Mouse (Mus musculus): ENCODE measurements around the gene AC141477.1.

AC141477.1 gene

GRCm38 (mm10) chr10:76440281-76440680 is at the start of gene AC141477.1:
AC141477.1 (minus strand) TSS chr10:76440444.
- DNase-seq (ENCODE audit: low spot score), result no peak

GRCm38 (mm10) chr10:76489205-76489604 is 49.0 kb upstream of the AC141477.1 start:
- no peak for DNase-seq (ENCODE audit: low spot score)

- DNase-seq (ENCODE audit: low spot score), result no peak
These were observed 48.0 kb upstream of the AC141477.1 start for GRCm38 (mm10) chr10:76488265-76488664.

- no peak for DNase-seq (ENCODE audit: low spot score)
These were observed 46.1 kb upstream of the AC141477.1 start for GRCm38 (mm10) chr10:76486302-76486701.

- no peak for DNase-seq (ENCODE audit: low spot score)
These were observed 41.2 kb upstream of the AC141477.1 start for GRCm38 (mm10) chr10:76481480-76481879.

- no peak for DNase-seq (ENCODE audit: low spot score)
These were observed 40.6 kb upstream of the AC141477.1 start for GRCm38 (mm10) chr10:76480851-76481250.

- no peak for DNase-seq (ENCODE audit: low spot score)
These were observed 33.5 kb upstream of the AC141477.1 start for GRCm38 (mm10) chr10:76473759-76474158.

GRCm38 (mm10) chr10:76468203-76469162 is 28.2 kb upstream of the AC141477.1 start, which contains the start of the genes Mcm3ap and Ybey:
Mcm3ap (plus strand) TSS chr10:76468927.
Ybey (minus strand) TSS chr10:76469114.
- peak; percentile 90 for DNase-seq (ENCODE audit: low spot score)

- no peak for DNase-seq (ENCODE audit: low spot score)
These were observed 22.5 kb upstream of the AC141477.1 start for GRCm38 (mm10) chr10:76462721-76463120.

- peak; percentile 62 for DNase-seq (ENCODE audit: low spot score)
These were observed 22.1 kb upstream of the AC141477.1 start for GRCm38 (mm10) chr10:76462312-76462711.

- DNase-seq (ENCODE audit: low spot score), result no peak
These were observed 21.0 kb upstream of the AC141477.1 start for GRCm38 (mm10) chr10:76461255-76461654.

- DNase-seq (ENCODE audit: low spot score), result no peak
These were observed 15.0 kb upstream of the AC141477.1 start for GRCm38 (mm10) chr10:76455289-76455688.

- DNase-seq (ENCODE audit: low spot score), result no peak
These were observed 8.6 kb upstream of the AC141477.1 start, which contains the start of gene 2610028H24Rik for GRCm38 (mm10) chr10:76448851-76449250. 2610028H24Rik (plus strand) TSS chr10:76449081.

GRCm38 (mm10) chr10:76447406-76448229 is 7.4 kb upstream of the AC141477.1 start:
- peak; percentile 77 for DNase-seq (ENCODE audit: low spot score)

- no peak for DNase-seq (ENCODE audit: low spot score)
These were observed 5.9 kb upstream of the AC141477.1 start for GRCm38 (mm10) chr10:76445996-76446681.

- DNase-seq (ENCODE audit: low spot score), result peak; percentile 97
These were observed 2.2 kb upstream of the AC141477.1 start, which contains the start of gene Pcnt for GRCm38 (mm10) chr10:76442178-76443088. Pcnt (minus strand) TSS chr10:76442786.

- no peak for DNase-seq (ENCODE audit: low spot score)
These were observed 945 bp downstream of the AC141477.1 start for GRCm38 (mm10) chr10:76439107-76439890.

GRCm38 (mm10) chr10:76433925-76434324 is 6.3 kb downstream of the AC141477.1 start:
- no peak for DNase-seq (ENCODE audit: low spot score)

GRCm38 (mm10) chr10:76425674-76426073 is 14.6 kb downstream of the AC141477.1 start:
- DNase-seq (ENCODE audit: low spot score), result no peak

GRCm38 (mm10) chr10:76416811-76417210 is 23.4 kb downstream of the AC141477.1 start:
- no peak for DNase-seq (ENCODE audit: low spot score)
